Mouse (Mus musculus) adrenal gland, postnatal 14 days (tissue): Measurements from ENCODE around the gene Rars. TPM values are rescaled to one million over a fixed set of nuclear protein-coding genes. Genes with fewer than 3 reads are reported as not detected.

ENCODE experiments used
- DNase-seq: peaks from one replicate; pipeline ENCODE4 v3.0.0; 2021; ENCODE audit warnings: mixed read lengths
- microRNA-seq, 2 experiments: library from miRNA; unstranded; fragments of <30 nt; microRNA quantifications; one replicate each; pipeline ENCODE4 v1.2.0; 2021
- total RNA-seq: library from RNA; stranded (reverse); gene quantifications from 2 replicates; pipeline ENCODE4 v1.2.3, GENCODE M21; 2021

Rars gene
- total RNA-seq, 1 experiment from 2014 or later: 64.7 TPM

DNA sequence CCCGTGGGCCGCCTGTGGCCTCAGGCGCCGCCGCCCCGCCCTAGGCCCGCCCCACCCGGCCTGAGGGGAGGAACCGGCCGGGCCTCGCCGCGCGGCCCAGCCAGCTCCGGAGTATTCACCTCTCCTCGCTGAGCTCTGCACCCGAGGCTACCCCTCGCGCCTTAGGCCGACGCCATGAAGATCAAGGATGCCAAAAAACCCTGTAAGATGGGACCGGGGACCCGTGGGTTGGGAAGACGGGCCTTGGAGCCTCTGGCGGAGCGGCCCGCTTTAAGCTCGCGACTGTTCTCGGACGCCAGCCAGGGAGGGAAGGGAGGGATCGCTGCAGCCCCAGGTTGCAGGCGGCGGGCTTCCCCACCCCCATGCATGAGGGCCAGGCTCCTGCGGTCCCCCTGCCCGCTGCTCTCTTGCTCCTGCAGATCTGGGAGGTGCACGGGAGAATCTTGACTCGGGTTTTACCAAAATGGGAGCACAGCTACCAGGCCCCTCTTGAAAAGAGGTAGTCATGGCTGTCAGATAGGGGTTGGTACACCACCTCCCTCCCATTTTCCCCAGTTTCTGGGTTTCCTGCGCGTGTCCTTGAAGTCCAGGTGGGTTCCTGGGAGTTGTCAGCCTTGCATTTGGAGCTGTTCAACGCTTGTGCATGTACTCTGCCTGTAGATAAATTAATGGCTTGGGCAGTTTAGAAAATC is 64.4 kb downstream of the Rars start:
- DNase-seq: peak; percentile 88

DNA sequence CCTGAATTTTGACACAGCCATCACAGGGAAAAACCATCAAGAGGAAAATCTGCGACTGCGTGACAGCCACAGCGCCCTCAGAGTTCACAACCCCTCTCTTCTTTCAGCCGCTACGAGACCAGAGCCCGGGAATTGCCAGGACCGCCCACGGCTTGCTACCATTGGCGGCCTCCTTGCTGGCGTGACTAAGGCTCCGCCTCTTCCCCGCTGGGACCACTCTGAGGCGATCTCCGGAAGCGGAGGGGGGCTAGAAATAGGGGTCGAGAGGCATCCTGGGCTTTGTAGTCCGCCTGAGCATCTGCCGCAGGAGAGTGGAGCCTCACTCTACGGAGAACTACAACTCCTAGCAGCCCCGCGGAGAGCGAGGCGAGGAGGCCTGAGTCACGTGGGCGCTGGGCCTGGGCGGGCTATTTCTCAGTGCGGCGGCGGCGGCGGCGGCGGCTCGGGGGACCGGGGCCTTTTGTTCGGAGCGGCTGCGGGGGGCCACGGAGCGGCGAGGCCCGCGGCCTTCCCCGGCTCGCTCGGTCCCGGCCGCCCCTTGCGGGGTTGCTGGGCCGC is 65.0 kb downstream of the Rars start, which contains the start of gene Pank3:
Gene Pank3 (plus strand): TSS at position 297 of the 558 bp plus-strand sequence.
- peak; percentile 98 for DNase-seq

DNA sequence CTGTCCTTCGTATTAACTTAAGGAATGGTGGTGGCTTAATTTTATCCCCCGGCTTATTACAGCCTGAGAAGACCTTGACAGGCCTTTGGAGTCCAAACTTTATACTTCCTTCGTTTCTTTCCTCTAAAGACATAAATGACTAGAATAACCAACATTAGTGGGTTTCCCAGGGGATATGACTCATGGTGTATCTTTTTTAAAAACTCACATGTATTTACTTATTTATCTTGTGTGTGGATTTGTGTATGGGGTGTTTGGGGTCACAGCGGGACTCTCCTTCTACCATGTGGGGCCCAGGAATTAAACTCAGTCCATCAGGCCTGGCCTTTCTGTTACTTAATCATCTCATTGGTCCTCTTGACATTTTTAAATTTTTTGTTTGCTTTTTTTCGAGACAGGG is 67.5 kb downstream of the Rars start:
- DNase-seq: no peak

DNA sequence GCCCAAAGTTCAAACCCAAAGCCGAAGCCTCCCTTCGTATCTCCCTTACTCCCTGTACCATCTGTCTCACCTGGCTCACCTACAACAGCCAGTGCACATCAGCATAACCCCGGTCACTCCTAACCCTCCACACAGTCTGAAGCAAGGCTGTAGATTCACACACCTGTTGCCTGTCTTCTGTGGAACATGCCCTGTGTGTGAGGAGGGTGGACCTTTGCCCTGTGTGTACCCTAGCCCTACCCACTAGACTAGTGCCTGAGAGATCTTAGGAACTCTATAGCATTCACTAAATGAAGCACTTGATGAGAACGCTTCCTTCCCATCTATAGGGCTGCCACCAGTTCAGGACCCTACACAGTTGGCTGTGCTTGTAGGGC is 73.7 kb downstream of the Rars start:
- DNase-seq: no peak

DNA sequence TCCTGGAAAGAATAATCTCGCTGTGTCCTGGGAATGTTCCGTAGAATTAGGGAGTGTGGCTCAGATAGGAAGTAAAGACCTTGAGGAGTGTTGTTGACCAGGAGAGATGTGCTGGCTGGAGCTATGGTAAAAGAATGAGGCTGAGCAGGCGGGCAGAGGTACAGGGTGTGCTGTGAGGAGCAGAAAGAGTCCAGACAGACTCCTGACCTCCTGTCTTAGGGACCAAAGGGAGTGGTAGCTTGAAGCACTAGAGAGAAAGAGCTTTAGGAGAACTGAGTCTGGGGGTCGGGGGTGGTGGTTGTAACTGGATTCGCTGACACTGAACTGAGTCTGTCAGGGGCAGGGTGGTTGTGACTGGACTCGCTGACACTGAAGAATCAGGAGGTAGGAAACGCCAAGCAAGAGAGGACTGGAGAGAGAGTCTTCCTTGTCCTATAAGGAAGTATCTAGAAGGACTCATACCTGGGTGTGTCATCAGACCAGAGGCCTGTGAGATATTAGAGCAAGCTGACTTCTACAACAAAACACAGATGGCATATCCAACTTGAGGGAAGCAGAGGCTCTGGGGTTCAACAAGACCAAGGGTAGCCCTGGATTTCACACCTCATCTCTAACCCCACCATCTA is 74.2 kb downstream of the Rars start:
- DNase-seq: no peak

Small RNA genes lying within 50 kb of the gene (microRNA-seq; reads per million reads assigned to microRNA genes)
- 2.6 to 6.5 reads per million in 2 experiments for gene Mir103-1

Other genes starting within 250 kb of the Rars start
- 46.8 and 51.4 TPM in 2 replicates for gene Pank3, start 65.0 kb downstream of the Rars start, total RNA-seq
- gene Fbll1, start 35.6 kb downstream of the Rars start, total RNA-seq: 0.67 and 0.83 TPM in 2 replicates
- gene Wwc1, start 146.0 kb upstream of the Rars start, total RNA-seq: 38.7 and 52.9 TPM in 2 replicates